8 mouse cellular contexts compared by ENCODE assay signal in genomic region chr10:43002721-43003465, GRCm38 (mm10).
DNase-seq lines count a peak whose midpoint lies in the region; ATAC-seq and TF ChIP-seq lines count a peak whose summit lies in the region.

No protein-coding gene starts in this region.

- H3K4me1 ChIP-seq in embryonic facial prominence, embryonic 10.5 days = peaks cover 42% of the 10 kb centered on the region
- no peaks in the 10 kb centered on the region for H3K4me1 ChIP-seq in hindbrain, postnatal 0 days (ENCODE audit: insufficient read depth, low read length)
- no peaks in the 10 kb centered on the region; the same call in 1 of the 2 replicates for H3K4me1 ChIP-seq in midbrain, postnatal 0 days (ENCODE audit: insufficient read depth, low read length)

- no peaks in the 10 kb centered on the region for H3K9me3 ChIP-seq in embryonic facial prominence, embryonic 10.5 days
- H3K9me3 ChIP-seq in hindbrain, postnatal 0 days (ENCODE audit: low read length) = no peaks in the 10 kb centered on the region
- no peaks in the 10 kb centered on the region for H3K9me3 ChIP-seq in midbrain, postnatal 0 days (ENCODE audit: low read length)

- peak; percentile 43 for DNase-seq in kidney, postnatal 10 days
- DNase-seq in kidney, adult 18-20 months = no peak
- peak; percentile 66 for DNase-seq in embryonic facial prominence, embryonic 10.5 days (ENCODE audit: low spot score)
- DNase-seq in hindbrain, postnatal 0 days (ENCODE audit: low spot score) = no peak
- no peak for DNase-seq in midbrain, postnatal 0 days (ENCODE audit: low spot score)
- DNase-seq in cerebellum, postnatal 25 days = no peak
- no peak for DNase-seq in left cerebral cortex, postnatal 25 days (ENCODE audit: low spot score in 2 of 2)

- peak overlapping the region; percentile 52 for H3K4me3 ChIP-seq in embryonic facial prominence, embryonic 10.5 days
- H3K4me3 ChIP-seq in hindbrain, postnatal 0 days (ENCODE audit: low read length) = peak overlapping the region; percentile 14
- no peak overlapping the region; the same call in 1 of the 2 replicates for H3K4me3 ChIP-seq in midbrain, postnatal 0 days (ENCODE audit: low read depth, low read length)

- 4% methylated on average over 25 of the region's 25 CpGs for WGBS in embryonic facial prominence, embryonic 10.5 days
- 22% methylated on average over 25 of the region's 25 CpGs for whole genome bisulfite sequencing in hindbrain, postnatal 0 days
- WGBS in midbrain, postnatal 0 days = 20% methylated on average over 25 of the region's 25 CpGs

- intact Hi-C loops in left cerebral cortex, postnatal 25 days (cut with DNase I) = no loop called here

- 0 out of 2 replicates have a peak, but pooled peaks cover 5% of the 10 kb centered on the region for H3K36me3 ChIP-seq in embryonic facial prominence, embryonic 10.5 days (replicated peaks)
- no peaks in the 10 kb centered on the region for H3K36me3 ChIP-seq in hindbrain, postnatal 0 days (ENCODE audit: insufficient read depth, low read length)
- H3K36me3 ChIP-seq in midbrain, postnatal 0 days (ENCODE audit: insufficient read depth, low read length) = no peaks in the 10 kb centered on the region

- ATAC-seq in hindbrain, postnatal 0 days = no peak
- no peak for ATAC-seq in midbrain, postnatal 0 days (ENCODE audit: low FRiP score)
- no peak for ATAC-seq in activated CD4-positive, CD25-positive, alpha-beta regulatory T cell, adult 4 months

- H3K9ac ChIP-seq in hindbrain, postnatal 0 days (replicated peaks; ENCODE audit: low read length) = 0 out of 2 replicates have a peak overlapping the region, but pooled peaks have one; percentile 3
- no peak overlapping the region for H3K9ac ChIP-seq in midbrain, postnatal 0 days (replicated peaks; ENCODE audit: low read length, poor library complexity, severe bottlenecking)

- peak overlapping the region; percentile 45 for H3K4me2 ChIP-seq in hindbrain, postnatal 0 days (ENCODE audit: low read depth, low read length)
- peak overlapping the region; percentile 37 for H3K4me2 ChIP-seq in midbrain, postnatal 0 days (ENCODE audit: low read depth, low read length, poor library complexity, severe bottlenecking)

- peaks cover 4% of the 10 kb centered on the region; the same call in 1 of the 2 replicates for H3K27me3 ChIP-seq in embryonic facial prominence, embryonic 10.5 days (replicated peaks; ENCODE audit: low read depth, poor library complexity, severe bottlenecking)
- no peaks in the 10 kb centered on the region for H3K27me3 ChIP-seq in hindbrain, postnatal 0 days (ENCODE audit: insufficient read depth, low read length)
- no peaks in the 10 kb centered on the region for H3K27me3 ChIP-seq in midbrain, postnatal 0 days (ENCODE audit: insufficient read depth, low read length)

- H3K27ac ChIP-seq in embryonic facial prominence, embryonic 10.5 days (replicated peaks) = peak overlapping the region; percentile 87
- H3K27ac ChIP-seq in hindbrain, postnatal 0 days = no peak overlapping the region
- no peak overlapping the region for H3K27ac ChIP-seq in midbrain, postnatal 0 days (ENCODE audit: low read depth, low read length)

- TF ChIP-seq CTCF in hindbrain, postnatal 0 days (IDR thresholded peaks at IDR 0.05; ENCODE audit: low read depth) = no peak
- no peak for TF ChIP-seq CTCF in midbrain, postnatal 0 days (IDR thresholded peaks at IDR 0.05)

Comparison
In these comparisons a context has a peak if more than half of its experiments do, and no peak if none do; other contexts are left out.
1. DNase-seq: peak in kidney, postnatal 10 days (single experiment) and embryonic facial prominence, embryonic 10.5 days (single experiment); none in kidney, adult 18-20 months (single experiment), hindbrain, postnatal 0 days (single experiment), midbrain, postnatal 0 days (single experiment), cerebellum, postnatal 25 days (0 of 2) and left cerebral cortex, postnatal 25 days (0 of 2).